Mouse (Mus musculus): ENCODE measurements at regions not wholly inside any gene's neighbourhood (a gene's known extent, or its start where the extent isn't known, plus 50 kb on each side); places are given as distances from the start of the nearest gene placed in this dataset.

DNA sequence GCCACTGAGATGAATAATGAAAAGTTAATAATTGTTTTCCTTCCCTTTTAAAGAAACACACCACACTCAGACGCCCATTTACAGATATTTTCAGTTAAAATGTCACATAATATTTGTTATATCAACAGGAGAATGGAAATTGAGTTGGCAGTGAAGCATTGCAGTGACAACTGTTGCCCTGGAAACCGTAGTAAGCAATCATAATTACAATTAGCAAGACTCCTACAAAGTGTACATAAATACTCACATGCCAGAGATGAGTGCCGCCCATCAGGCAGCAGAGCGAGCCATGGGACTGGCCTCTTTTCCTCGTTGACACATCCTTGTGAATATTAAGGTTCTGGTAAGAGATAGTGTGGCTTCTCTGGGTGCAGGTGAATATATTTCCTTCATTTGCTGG is 129.6 kb upstream of the Kif2a start:
- H3K36me3 ChIP-seq, result no peaks in the 10 kb centered on the region
- no peak for ATAC-seq (replicated peaks; ENCODE audit: insufficient number of reproducible peaks, insufficient read depth, low FRiP score, low read depth)
- no peaks in the 10 kb centered on the region for H3K27me3 ChIP-seq
- H3K4me1 ChIP-seq (replicated peaks), result no peaks in the 10 kb centered on the region
- no peak overlapping the region for H3K4me3 ChIP-seq
- no peak overlapping the region for H3K9ac ChIP-seq
- H3K9me3 ChIP-seq (replicated peaks), result no peaks in the 10 kb centered on the region
- H3K27ac ChIP-seq, result no peak overlapping the region
- WGBS, result 77% methylated on average over 5 of the region's 5 CpGs
- no peak overlapping the region for H3K4me2 ChIP-seq

DNA sequence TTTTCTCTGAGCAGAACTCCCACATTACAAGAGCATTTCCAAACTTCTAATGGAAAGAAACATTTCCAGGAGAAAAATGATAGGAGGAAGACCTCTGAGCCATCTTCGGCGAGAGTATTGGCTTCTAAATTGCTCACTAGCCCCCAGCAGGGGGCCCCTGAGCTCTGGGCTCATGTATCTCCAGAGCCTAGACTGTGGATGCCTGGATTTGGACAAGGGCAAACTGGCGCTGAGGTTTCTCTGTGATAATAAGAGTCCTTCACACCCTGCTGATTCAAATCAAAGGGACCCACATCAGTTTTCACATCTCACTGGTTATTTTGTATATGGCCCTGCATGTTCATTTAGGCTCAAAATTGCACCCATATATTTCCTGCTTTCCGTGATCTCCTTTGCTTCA is 119.3 kb upstream of the Kif2a start:
- Histone ChIP-seq H3K9me3 (replicated peaks) (no peaks in the 10 kb centered on the region), H3K4me3 (no peak overlapping the region), H3K27ac (no peak overlapping the region), H3K4me1 (replicated peaks) (no peaks in the 10 kb centered on the region), H3K4me2 (no peak overlapping the region), H3K9ac (no peak overlapping the region), H3K36me3 (no peaks in the 10 kb centered on the region), H3K27me3 (no peaks in the 10 kb centered on the region)
- no peak for ATAC-seq (replicated peaks; ENCODE audit: insufficient number of reproducible peaks, insufficient read depth, low FRiP score, low read depth)
- 57% methylated on average over 4 of the region's 4 CpGs for WGBS

DNA sequence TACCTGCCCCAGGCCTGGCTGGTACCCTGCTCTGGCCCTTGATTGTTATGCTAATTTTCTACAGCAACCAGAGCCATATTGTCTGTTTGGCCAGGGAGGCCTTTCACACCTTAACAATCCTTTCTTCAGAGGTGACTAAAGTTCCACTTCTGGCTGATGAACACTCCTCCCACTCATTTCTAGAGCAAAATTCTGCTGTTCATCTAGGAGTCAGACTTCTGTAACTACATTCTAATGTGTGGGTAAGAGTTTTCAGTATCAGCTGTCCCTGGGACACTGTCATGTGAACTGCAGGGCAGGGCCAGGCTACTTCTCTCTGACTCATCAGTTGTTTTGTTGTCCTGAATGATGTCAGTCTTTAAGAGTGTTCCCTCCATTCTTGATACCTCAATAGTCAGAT is 112.2 kb upstream of the Kif2a start:
- no peak overlapping the region for H3K4me2 ChIP-seq
- no peak overlapping the region for H3K4me3 ChIP-seq
- H3K4me1 ChIP-seq (replicated peaks), result no peaks in the 10 kb centered on the region
- no peak overlapping the region for H3K27ac ChIP-seq
- H3K9me3 ChIP-seq (replicated peaks), result no peaks in the 10 kb centered on the region
- no peak overlapping the region for H3K9ac ChIP-seq
- H3K36me3 ChIP-seq, result no peaks in the 10 kb centered on the region
- H3K27me3 ChIP-seq, result no peaks in the 10 kb centered on the region
- ATAC-seq (replicated peaks; ENCODE audit: insufficient number of reproducible peaks, insufficient read depth, low FRiP score, low read depth), result no peak

DNA sequence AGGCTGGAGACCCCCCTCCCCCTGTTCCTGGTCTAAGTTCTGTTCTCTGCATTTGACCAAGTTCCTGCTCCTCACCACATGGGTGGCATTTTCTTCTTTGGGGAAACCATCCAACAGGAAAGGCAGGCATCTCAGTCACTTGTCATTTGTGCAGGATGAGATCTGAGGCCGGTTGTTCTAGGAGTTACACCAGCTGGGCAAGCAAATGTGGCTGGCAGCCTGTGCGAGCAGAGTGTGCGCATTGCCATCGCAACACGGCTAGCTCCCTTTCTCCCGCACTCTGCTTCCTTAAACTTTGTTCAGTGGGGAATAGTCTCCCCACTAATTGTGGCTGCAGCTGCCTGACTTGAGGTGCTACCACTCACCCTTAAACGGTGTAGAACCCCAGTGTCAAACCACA is 104.7 kb upstream of the Kif2a start:
- Histone ChIP-seq H3K36me3 (no peaks in the 10 kb centered on the region), H3K27ac (no peak overlapping the region), H3K27me3 (no peaks in the 10 kb centered on the region), H3K4me1 (replicated peaks) (peaks cover 6% of the 10 kb centered on the region; the same call in 1 of the 2 replicates), H3K9ac (no peak overlapping the region), H3K4me2 (no peak overlapping the region), H3K9me3 (replicated peaks) (no peaks in the 10 kb centered on the region), H3K4me3 (no peak overlapping the region)
- no peak for ATAC-seq (replicated peaks; ENCODE audit: insufficient number of reproducible peaks, insufficient read depth, low FRiP score, low read depth)
- WGBS, result 88% methylated on average over 7 of the region's 7 CpGs

DNA sequence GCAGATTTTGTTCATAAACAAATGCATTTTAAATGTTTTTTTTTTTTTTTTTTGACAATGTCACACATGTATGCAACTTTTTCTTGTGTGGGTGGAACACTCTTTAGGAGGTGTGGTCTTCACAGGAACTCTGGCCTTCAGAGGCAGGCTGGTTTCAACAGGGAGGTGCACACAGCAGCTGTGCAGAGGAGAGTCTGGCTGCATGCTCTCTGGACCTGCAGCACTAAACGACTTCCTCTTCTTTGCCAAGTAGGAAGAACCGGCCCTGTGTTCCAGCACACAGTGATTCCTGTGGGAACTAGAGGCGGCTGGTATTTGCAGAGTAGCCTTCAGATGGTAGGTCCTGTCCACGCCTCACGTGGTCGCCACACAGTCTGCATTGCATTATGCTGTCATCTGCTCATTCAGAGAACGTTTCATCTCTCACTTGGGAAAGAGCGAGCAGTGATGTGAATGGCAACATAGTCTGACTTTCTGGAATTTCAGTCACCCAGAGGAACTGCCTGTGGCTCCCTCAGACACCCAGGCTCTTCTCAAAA is 102.3 kb upstream of the Kif2a start:
- H3K9ac ChIP-seq, result no peak overlapping the region
- H3K4me2 ChIP-seq, result peak overlapping the region; percentile 39
- no peak overlapping the region for H3K4me3 ChIP-seq
- peak; percentile 75 for ATAC-seq (replicated peaks; ENCODE audit: insufficient number of reproducible peaks, insufficient read depth, low FRiP score, low read depth)
- 17% methylated on average over 8 of the region's 8 CpGs for WGBS
- no peaks in the 10 kb centered on the region for H3K36me3 ChIP-seq
- H3K27me3 ChIP-seq, result no peaks in the 10 kb centered on the region
- peaks cover 6% of the 10 kb centered on the region; the same call in 1 of the 2 replicates for H3K4me1 ChIP-seq (replicated peaks)
- H3K9me3 ChIP-seq (replicated peaks), result no peaks in the 10 kb centered on the region
- no peak overlapping the region for H3K27ac ChIP-seq

DNA sequence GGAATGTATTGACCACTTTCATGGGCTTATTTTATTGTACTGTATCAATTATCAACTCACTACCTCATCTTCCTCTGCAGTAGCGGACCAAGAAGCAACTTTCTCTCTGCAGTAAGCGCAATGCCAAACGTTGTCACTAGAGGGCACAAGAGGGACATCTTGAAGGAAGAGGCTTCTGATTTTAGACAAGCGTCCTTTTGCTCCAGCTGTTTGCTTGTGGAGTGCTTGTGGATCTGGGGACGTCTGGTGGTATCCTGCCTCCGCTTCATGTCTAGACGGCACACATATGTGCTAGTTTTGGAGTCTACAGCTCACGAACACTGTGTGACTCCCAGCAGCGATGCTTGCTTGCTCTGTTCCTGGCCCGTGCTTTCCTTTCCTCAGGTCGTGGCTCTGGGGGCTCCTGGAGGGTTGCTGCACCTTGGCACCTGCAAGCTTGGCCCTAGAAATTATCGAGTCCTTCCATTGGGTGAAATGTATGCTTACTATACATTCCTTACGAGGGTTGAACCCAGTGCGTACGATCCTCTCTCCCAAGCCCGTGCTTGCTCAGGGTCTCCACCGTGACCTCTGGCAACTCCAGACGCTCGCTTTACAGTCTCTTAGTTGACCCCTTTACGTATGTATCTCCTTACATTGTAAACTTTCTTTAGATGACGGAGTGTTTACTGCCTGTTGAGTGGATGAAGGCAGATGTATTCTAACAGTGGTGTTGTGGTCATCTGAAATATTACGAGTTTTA is 92.2 kb upstream of the Kif2a start:
- no peak overlapping the region for H3K27ac ChIP-seq
- no peaks in the 10 kb centered on the region for H3K27me3 ChIP-seq
- no peak overlapping the region for H3K9ac ChIP-seq
- WGBS, result 53% methylated on average over 22 of the region's 22 CpGs
- ATAC-seq (replicated peaks; ENCODE audit: insufficient number of reproducible peaks, insufficient read depth, low FRiP score, low read depth), result no peak
- no peaks in the 10 kb centered on the region for H3K36me3 ChIP-seq
- no peak overlapping the region for H3K4me3 ChIP-seq
- H3K9me3 ChIP-seq (replicated peaks), result no peaks in the 10 kb centered on the region
- H3K4me2 ChIP-seq, result peak overlapping the region; percentile 25; the same call in 1 of the 2 replicates
- no peaks in the 10 kb centered on the region for H3K4me1 ChIP-seq (replicated peaks)

DNA sequence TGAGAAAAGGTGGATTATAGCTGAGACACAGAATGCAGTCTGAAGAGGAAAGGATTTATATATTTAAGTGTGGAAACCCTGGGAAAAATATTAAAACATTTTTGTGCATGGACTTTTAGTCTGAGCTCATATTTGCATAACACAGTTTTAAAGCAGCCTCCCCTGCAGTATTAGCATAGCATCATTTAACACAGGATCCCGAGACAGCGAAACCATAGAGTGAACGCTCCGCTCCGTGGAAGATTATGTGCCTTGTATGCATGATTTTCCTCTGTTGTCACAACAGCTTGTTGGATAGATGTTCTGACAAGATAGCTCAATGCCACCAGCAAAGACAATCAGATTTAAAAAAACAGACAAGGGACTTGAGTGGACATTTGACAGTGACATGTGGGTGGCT is 86.1 kb upstream of the Kif2a start:
- H3K27me3 ChIP-seq, result no peaks in the 10 kb centered on the region

DNA sequence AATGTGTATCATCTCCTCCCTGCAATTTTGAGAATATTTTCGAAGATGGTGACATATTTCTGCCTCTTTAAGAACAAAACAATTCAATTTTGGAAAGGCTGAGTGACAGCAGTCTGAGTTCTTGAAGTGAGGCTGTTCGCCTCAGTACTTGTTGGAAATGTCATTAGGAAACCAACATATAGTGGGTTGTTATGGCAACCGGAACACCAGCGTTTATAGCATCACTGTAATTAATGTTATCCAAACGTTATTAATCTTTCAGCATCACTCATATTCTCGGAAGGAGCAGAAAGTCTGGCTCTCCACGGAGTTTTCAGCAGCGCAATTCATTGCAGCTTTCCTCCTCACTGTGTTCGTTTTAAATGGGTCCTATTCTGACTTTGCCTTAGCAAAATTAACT is 85.6 kb upstream of the Kif2a start:
- H3K4me3 ChIP-seq, result no peak overlapping the region
- no peaks in the 10 kb centered on the region for H3K4me1 ChIP-seq (replicated peaks)
- ATAC-seq (replicated peaks; ENCODE audit: insufficient number of reproducible peaks, insufficient read depth, low FRiP score, low read depth), result no peak
- no peaks in the 10 kb centered on the region for H3K27me3 ChIP-seq
- no peaks in the 10 kb centered on the region for H3K36me3 ChIP-seq
- no peak overlapping the region for H3K27ac ChIP-seq
- no peak overlapping the region for H3K9ac ChIP-seq
- 64% methylated on average over 9 of the region's 9 CpGs for WGBS
- no peak overlapping the region for H3K4me2 ChIP-seq
- no peaks in the 10 kb centered on the region for H3K9me3 ChIP-seq (replicated peaks)

More for the DNA sequence above, 86.1 kb upstream of the Kif2a start:
- Histone ChIP-seq H3K27ac (no peak overlapping the region), H3K4me1 (replicated peaks) (no peaks in the 10 kb centered on the region), H3K36me3 (no peaks in the 10 kb centered on the region), H3K9me3 (replicated peaks) (no peaks in the 10 kb centered on the region), H3K4me3 (no peak overlapping the region), H3K9ac (no peak overlapping the region), H3K4me2 (no peak overlapping the region)
- WGBS, result 86% methylated on average over 5 of the region's 5 CpGs
- ATAC-seq (replicated peaks; ENCODE audit: insufficient number of reproducible peaks, insufficient read depth, low FRiP score, low read depth), result no peak

DNA sequence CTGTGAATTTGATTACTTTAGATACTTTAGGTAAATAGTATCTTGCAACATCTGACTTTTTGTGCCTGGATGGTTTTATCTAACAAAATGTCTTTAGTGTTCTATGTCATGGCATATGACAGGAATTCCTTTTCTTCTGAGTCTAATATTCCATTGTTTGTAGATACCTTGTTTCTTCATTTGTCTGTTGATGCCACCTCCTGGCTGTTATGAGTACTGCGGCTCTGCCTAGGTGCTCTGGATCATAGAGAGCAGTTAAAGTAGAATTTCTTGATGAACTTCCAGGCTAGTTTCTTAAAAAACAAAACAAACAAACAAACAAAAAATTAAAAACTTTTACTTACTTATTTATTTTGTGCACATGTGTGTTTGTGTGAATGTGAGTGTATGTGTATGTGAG is 83.6 kb upstream of the Kif2a start:
- Histone ChIP-seq H3K4me2 (no peak overlapping the region), H3K27me3 (no peaks in the 10 kb centered on the region), H3K36me3 (no peaks in the 10 kb centered on the region), H3K4me3 (no peak overlapping the region), H3K4me1 (replicated peaks) (peaks cover 10% of the 10 kb centered on the region), H3K9ac (no peak overlapping the region), H3K9me3 (replicated peaks) (no peaks in the 10 kb centered on the region), H3K27ac (no peak overlapping the region)
- no peak for ATAC-seq (replicated peaks; ENCODE audit: insufficient number of reproducible peaks, insufficient read depth, low FRiP score, low read depth)
- WGBS, result 57% methylated on average over 1 of the region's 1 CpGs

DNA sequence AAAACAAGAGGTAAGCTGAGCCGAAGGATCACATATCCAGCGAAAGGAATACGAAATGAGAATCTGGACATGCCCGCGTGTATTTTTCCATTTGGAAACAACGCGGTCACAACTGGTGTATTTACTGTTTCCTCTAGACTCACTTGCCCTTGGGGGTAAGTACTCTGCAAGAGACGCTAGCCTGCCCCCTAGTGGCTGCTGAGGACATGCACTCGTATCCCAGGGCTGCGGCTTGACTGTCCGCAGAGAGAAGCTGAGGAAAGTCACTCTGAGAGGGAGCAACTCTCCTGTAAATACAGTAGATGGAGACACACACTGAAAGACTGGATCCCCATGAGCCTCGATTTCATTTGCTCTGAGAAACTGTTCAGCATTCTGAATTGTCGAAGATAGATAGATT is 79.7 kb upstream of the Kif2a start:
- 13% methylated on average over 13 of the region's 13 CpGs for WGBS
- ATAC-seq (replicated peaks; ENCODE audit: insufficient number of reproducible peaks, insufficient read depth, low FRiP score, low read depth), result peak; percentile 82
- Histone ChIP-seq H3K27ac (peak overlapping the region; percentile 43; the same call in 1 of the 2 replicates), H3K4me3 (peak overlapping the region; percentile 27), H3K36me3 (no peaks in the 10 kb centered on the region), H3K27me3 (no peaks in the 10 kb centered on the region), H3K9ac (no peak overlapping the region), H3K4me2 (peak overlapping the region; percentile 52), H3K9me3 (replicated peaks) (no peaks in the 10 kb centered on the region), H3K4me1 (replicated peaks) (peaks cover 13% of the 10 kb centered on the region)

DNA sequence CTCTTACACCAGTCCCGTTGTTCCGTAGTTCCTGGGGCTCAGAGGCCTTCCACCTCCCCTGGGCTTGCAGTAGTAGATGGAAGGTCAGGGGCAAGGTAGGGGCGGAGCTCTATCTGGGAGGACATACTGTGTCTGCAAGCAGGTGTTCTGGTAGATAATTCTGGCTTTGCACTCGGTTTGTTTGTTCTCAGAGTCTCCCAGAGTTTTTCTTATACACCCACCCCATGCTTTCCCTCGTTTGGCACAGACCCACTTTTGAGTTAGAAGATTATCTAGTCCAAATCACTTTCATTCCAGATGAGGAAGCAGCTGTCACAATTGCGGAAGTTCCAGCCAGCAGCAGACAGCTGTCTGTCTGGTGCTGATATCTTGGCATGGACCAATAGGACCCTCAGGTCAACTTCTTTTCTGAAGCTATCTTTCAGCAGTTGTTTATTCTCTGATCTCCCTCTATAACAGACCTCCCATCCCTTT is 79.0 kb upstream of the Kif2a start:
- Histone ChIP-seq H3K4me3 (peak overlapping the region; percentile 27; the same call in 1 of the 2 replicates), H3K9ac (no peak overlapping the region), H3K27ac (peak overlapping the region; percentile 42; the same call in 1 of the 2 replicates), H3K36me3 (no peaks in the 10 kb centered on the region), H3K4me1 (replicated peaks) (peaks cover 16% of the 10 kb centered on the region), H3K27me3 (no peaks in the 10 kb centered on the region), H3K4me2 (peak overlapping the region; percentile 52; the same call in 1 of the 2 replicates), H3K9me3 (replicated peaks) (no peaks in the 10 kb centered on the region)
- WGBS, result 46% methylated on average over 6 of the region's 6 CpGs
- peak; percentile 53; the same call in 1 of the 2 replicates for ATAC-seq (replicated peaks; ENCODE audit: insufficient number of reproducible peaks, insufficient read depth, low FRiP score, low read depth)

DNA sequence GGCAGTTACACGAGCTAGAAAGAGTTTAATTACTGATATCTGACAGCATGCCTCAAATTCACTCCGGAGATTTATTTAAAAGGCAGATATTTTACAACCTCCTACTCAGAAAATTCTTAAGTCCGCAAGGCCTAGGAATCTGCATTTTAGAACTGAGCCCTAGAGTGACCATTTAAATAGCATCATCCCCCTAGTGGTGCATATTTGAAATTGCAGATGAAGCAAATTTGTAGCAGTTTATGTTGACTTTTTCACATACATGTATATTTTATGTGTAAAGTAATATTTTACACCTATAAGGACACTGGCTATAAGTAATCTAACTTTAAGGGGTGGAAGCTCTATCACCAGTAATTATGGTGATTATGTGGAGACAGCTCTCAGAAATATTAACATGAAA is 78.2 kb upstream of the Kif2a start:
- Histone ChIP-seq H3K4me3 (no peak overlapping the region), H3K9me3 (replicated peaks) (no peaks in the 10 kb centered on the region), H3K36me3 (no peaks in the 10 kb centered on the region), H3K9ac (no peak overlapping the region), H3K4me1 (replicated peaks) (peaks cover 24% of the 10 kb centered on the region), H3K27ac (no peak overlapping the region), H3K27me3 (no peaks in the 10 kb centered on the region), H3K4me2 (no peak overlapping the region)
- no peak for ATAC-seq (replicated peaks; ENCODE audit: insufficient number of reproducible peaks, insufficient read depth, low FRiP score, low read depth)
- 71% methylated on average over 3 of the region's 3 CpGs for WGBS
